Mouse (Mus musculus): ENCODE results near the gene Inafm2. TPM values are rescaled to one million over a fixed set of nuclear protein-coding genes. Genes with fewer than 3 reads are reported as not detected.
A peak's percentile ranks its signal among the peaks of the same experiment; 100 is the strongest.

Inafm2 gene
- polyA plus RNA-seq, 2 experiments, result 5.0 to 18.3 TPM

- TF ChIP-seq CTCF (IDR thresholded peaks at IDR 0.05; ENCODE audit: low read depth), result no peak
- Histone ChIP-seq H3K36me3 (replicated peaks; ENCODE audit: control insufficient read depth, insufficient read depth, low read depth) (no peaks in the 10 kb centered on the region), H3K4me3 (ENCODE audit: insufficient read depth in 1 of 2, low read depth in 2 of 2, low read length in 2 of 2) (no peak overlapping the region), H3K9me3 (ENCODE audit: control insufficient read depth, low read length) (no peaks in the 10 kb centered on the region), H3K27ac (no peak overlapping the region), H3K4me1 (replicated peaks; ENCODE audit: control insufficient read depth in 2 of 2, insufficient read depth in 2 of 2, low read length in 1 of 2) (peaks cover 16 to 18% of the 10 kb centered on the region in 2 experiments), H3K27me3 (ENCODE audit: control insufficient read depth, insufficient read depth, low read length) (no peaks in the 10 kb centered on the region), H3K4me2 (ENCODE audit: low read depth) (no peak overlapping the region), H3K9ac (replicated peaks) (no peak overlapping the region)
- ATAC-seq (ENCODE audit: insufficient read depth) (no peak), DNase-seq (ENCODE audit: low read depth in 3 of 3, low spot score in 3 of 3) (no peak)
- 62% methylated on average over 6 of the region's 6 CpGs for WGBS (ENCODE audit: insufficient replicate concordance)
Measured at GRCm38 (mm10) chr2:118755407-118755806, 9.8 kb downstream of the Inafm2 start.

- no peak overlapping the region for H3K9ac ChIP-seq (replicated peaks)
- ATAC-seq (ENCODE audit: insufficient read depth), result no peak
- H3K9me3 ChIP-seq (ENCODE audit: control insufficient read depth, low read length), result no peaks in the 10 kb centered on the region
- H3K36me3 ChIP-seq (replicated peaks; ENCODE audit: control insufficient read depth, insufficient read depth, low read depth), result no peaks in the 10 kb centered on the region
- H3K27ac ChIP-seq, result no peak overlapping the region
- no peak overlapping the region for H3K4me3 ChIP-seq (ENCODE audit: insufficient read depth in 1 of 2, low read depth in 2 of 2, low read length in 2 of 2)
- TF ChIP-seq CTCF (IDR thresholded peaks at IDR 0.05; ENCODE audit: low read depth) (no peak), EP300 (IDR thresholded peaks at IDR 0.05; ENCODE audit: low read depth) (no peak)
- DNase-seq (ENCODE audit: low read depth in 3 of 3, low spot score in 3 of 3), result no peak
- no peak overlapping the region for H3K4me2 ChIP-seq (ENCODE audit: low read depth)
- WGBS (ENCODE audit: insufficient replicate concordance), result 34% methylated on average over 4 of the region's 4 CpGs
- no peaks in the 10 kb centered on the region for H3K27me3 ChIP-seq (ENCODE audit: control insufficient read depth, insufficient read depth, low read length)
- H3K4me1 ChIP-seq (replicated peaks; ENCODE audit: control insufficient read depth in 2 of 2, insufficient read depth in 2 of 2, low read length in 1 of 2), result peaks cover 16 to 18% of the 10 kb centered on the region in 2 experiments
Measured at GRCm38 (mm10) chr2:118756103-118756502, 10.5 kb downstream of the Inafm2 start.

- Histone ChIP-seq H3K9me3 (ENCODE audit: control insufficient read depth, low read length) (no peaks in the 10 kb centered on the region), H3K27ac (no peak overlapping the region), H3K4me1 (replicated peaks; ENCODE audit: control insufficient read depth in 2 of 2, insufficient read depth in 2 of 2, low read length in 1 of 2) (peaks cover 15 to 20% of the 10 kb centered on the region in 2 experiments), H3K27me3 (ENCODE audit: control insufficient read depth, insufficient read depth, low read length) (no peaks in the 10 kb centered on the region), H3K9ac (replicated peaks) (no peak overlapping the region), H3K4me2 (ENCODE audit: low read depth) (0 out of 2 replicates have a peak overlapping the region, but pooled peaks have one; percentile 24), H3K4me3 (ENCODE audit: insufficient read depth in 1 of 2, low read depth in 2 of 2, low read length in 2 of 2) (no peak overlapping the region), H3K36me3 (replicated peaks; ENCODE audit: control insufficient read depth, insufficient read depth, low read depth) (no peaks in the 10 kb centered on the region)
- TF ChIP-seq EP300 (IDR thresholded peaks at IDR 0.05; ENCODE audit: low read depth) (no peak), CTCF (IDR thresholded peaks at IDR 0.05; ENCODE audit: low read depth) (peak; percentile 93)
- DNase-seq (ENCODE audit: low read depth in 3 of 3, low spot score in 3 of 3) (peak; percentile 50 to 64 (median 58)), ATAC-seq (ENCODE audit: insufficient read depth) (peak; percentile 56)
- WGBS (ENCODE audit: insufficient replicate concordance), result 4% methylated on average over 8 of the region's 8 CpGs
Measured at GRCm38 (mm10) chr2:118759828-118760227, 14.3 kb downstream of the Inafm2 start.

GRCm38 (mm10) chr2:118760311-118761025 is 14.9 kb downstream of the Inafm2 start:
- H3K9ac ChIP-seq (replicated peaks), result no peak overlapping the region
- no peak for DNase-seq (ENCODE audit: low read depth in 3 of 3, low spot score in 3 of 3)
- H3K27ac ChIP-seq, result no peak overlapping the region
- no peak overlapping the region for H3K4me2 ChIP-seq (ENCODE audit: low read depth)
- H3K4me1 ChIP-seq (replicated peaks; ENCODE audit: control insufficient read depth in 2 of 2, insufficient read depth in 2 of 2, low read length in 1 of 2), result peaks cover 15 to 20% of the 10 kb centered on the region in 2 experiments
- H3K27me3 ChIP-seq (ENCODE audit: control insufficient read depth, insufficient read depth, low read length), result no peaks in the 10 kb centered on the region
- no peaks in the 10 kb centered on the region for H3K36me3 ChIP-seq (replicated peaks; ENCODE audit: control insufficient read depth, insufficient read depth, low read depth)
- TF ChIP-seq CTCF (IDR thresholded peaks at IDR 0.05; ENCODE audit: low read depth), result no peak
- no peak for TF ChIP-seq EP300 (IDR thresholded peaks at IDR 0.05; ENCODE audit: low read depth)
- WGBS (ENCODE audit: insufficient replicate concordance), result 67% methylated on average over 11 of the region's 11 CpGs
- no peak for ATAC-seq (ENCODE audit: insufficient read depth)
- no peak overlapping the region for H3K4me3 ChIP-seq (ENCODE audit: insufficient read depth in 1 of 2, low read depth in 2 of 2, low read length in 2 of 2)
- H3K9me3 ChIP-seq (ENCODE audit: control insufficient read depth, low read length), result no peaks in the 10 kb centered on the region

- H3K4me2 ChIP-seq (ENCODE audit: low read depth), result no peak overlapping the region; the same call in 1 of the 2 replicates
- 85% methylated on average over 12 of the region's 12 CpGs for WGBS (ENCODE audit: insufficient replicate concordance)
- no peak overlapping the region for H3K9ac ChIP-seq (replicated peaks)
- peaks cover 15 to 20% of the 10 kb centered on the region in 2 experiments for H3K4me1 ChIP-seq (replicated peaks; ENCODE audit: control insufficient read depth in 2 of 2, insufficient read depth in 2 of 2, low read length in 1 of 2)
- H3K9me3 ChIP-seq (ENCODE audit: control insufficient read depth, low read length), result no peaks in the 10 kb centered on the region
- H3K27ac ChIP-seq, result no peak overlapping the region
- no peak overlapping the region for H3K4me3 ChIP-seq (ENCODE audit: insufficient read depth in 1 of 2, low read depth in 2 of 2, low read length in 2 of 2)
- H3K27me3 ChIP-seq (ENCODE audit: control insufficient read depth, insufficient read depth, low read length), result no peaks in the 10 kb centered on the region
- peak; percentile 48 for TF ChIP-seq CTCF (IDR thresholded peaks at IDR 0.05; ENCODE audit: low read depth)
- no peak for TF ChIP-seq EP300 (IDR thresholded peaks at IDR 0.05; ENCODE audit: low read depth)
- DNase-seq (ENCODE audit: low read depth in 3 of 3, low spot score in 3 of 3) (no peak), ATAC-seq (ENCODE audit: insufficient read depth) (no peak)
- no peaks in the 10 kb centered on the region for H3K36me3 ChIP-seq (replicated peaks; ENCODE audit: control insufficient read depth, insufficient read depth, low read depth)
Measured at GRCm38 (mm10) chr2:118761358-118761757, 15.8 kb downstream of the Inafm2 start.

Data from liver, embryonic 14.5 days (tissue).